Mouse (Mus musculus) CH12.LX (cell line): ENCODE data around the gene Gas7.

Experiments
- MAX ChIP-seq: IDR thresholded peaks from 2 replicates; pipeline ENCODE4 v1.6.1; 2011; ENCODE audit warnings: low read length, improper control_type of control experiment
- POLR2A ChIP-seq: IDR thresholded peaks from 2 replicates; pipeline ENCODE4 v1.6.1; 2011; ENCODE audit warnings: low read depth, mild to moderate bottlenecking, improper control_type of control experiment, low read length
- ZKSCAN1 ChIP-seq: IDR thresholded peaks from 2 replicates; pipeline ENCODE4 v1.6.1; 2012; ENCODE audit warnings: low read depth, inconsistent platforms, low read length, improper control_type of control experiment, borderline replicate concordance

- TF ChIP-seq MAX: no peak
- no peak for TF ChIP-seq POLR2A
- no peak for TF ChIP-seq ZKSCAN1
Measured at GRCm38 (mm10) chr11:67510831-67511230, 55.6 kb downstream of the Gas7 start.
